Mouse (Mus musculus): ENCODE results near the gene Tet2. TPM values are rescaled to one million over a fixed set of nuclear protein-coding genes. Genes with fewer than 3 reads are reported as not detected.
A peak's percentile ranks its signal among the peaks of the same experiment; 100 is the strongest.
"Not testable (repeated sequence)": the region's sequence is repeated elsewhere in the genome, so short reads cannot be mapped to it uniquely, and the experiment has no call there.

Tet2 gene
- 14.7 and 15.4 TPM in 2 replicates for polyA plus RNA-seq (2016; fragmentation: Nextera tagmentation; extraction: Ambion mirVana)

DNA sequence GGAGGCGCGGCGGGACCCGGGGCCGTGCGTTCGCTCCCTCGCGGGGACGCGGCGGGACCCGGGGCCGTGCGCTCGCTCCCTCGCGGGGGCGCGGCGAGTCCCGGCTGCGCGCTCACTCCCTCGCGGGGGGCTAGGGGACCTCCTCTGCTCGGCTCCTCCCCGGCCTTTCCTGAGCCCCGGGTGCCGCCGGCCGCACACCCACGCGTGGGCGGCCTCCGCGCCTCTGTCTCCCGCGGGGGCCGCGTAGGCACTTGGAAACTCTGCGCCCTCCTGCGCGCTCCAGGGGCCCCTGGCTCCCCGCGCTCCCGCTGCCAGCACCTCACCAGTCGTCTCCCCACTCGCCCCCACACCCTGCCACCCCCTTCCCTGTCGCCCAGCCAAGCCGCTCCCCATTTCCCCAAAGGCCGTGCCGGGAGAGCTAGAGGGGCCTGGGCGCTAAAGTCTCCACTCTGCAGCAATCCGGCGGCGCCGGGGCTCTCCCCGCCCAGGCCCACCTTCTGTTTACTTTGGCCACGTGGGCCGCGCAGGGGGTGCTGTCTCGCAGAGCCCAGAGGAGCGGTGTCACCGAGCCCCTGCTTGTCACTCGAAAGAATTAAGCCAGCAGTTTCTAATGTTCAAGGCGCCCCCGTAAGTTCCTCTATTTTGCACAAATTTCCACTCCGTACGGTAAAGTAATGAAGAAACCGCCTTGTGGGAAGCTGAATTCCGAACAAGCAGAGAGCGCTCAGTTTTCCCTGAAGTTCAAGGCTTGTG lies at the start of gene Tet2:
Gene Tet2, minus strand, starts transcription at position 589 of the 753 bp plus-strand sequence.
- H3K9me3 ChIP-seq: no peaks in the 10 kb centered on the region
- peaks cover 21% of the 10 kb centered on the region for H3K4me1 ChIP-seq
- peak; percentile 64 for DNase-seq (ENCODE audit: extremely low spot score, low spot score)
- WGBS: under 1% methylated on average over 62 of the region's 73 CpGs
- peak within 1 kb of the TSS; percentile 93 for H3K27ac ChIP-seq
- no peaks in the 10 kb centered on the region for H3K36me3 ChIP-seq (replicated peaks)
- peaks cover 8% of the 10 kb centered on the region for H3K27me3 ChIP-seq (ENCODE audit: poor library complexity, severe bottlenecking)
- peak within 1 kb of the TSS; percentile 88 for H3K4me3 ChIP-seq

DNA sequence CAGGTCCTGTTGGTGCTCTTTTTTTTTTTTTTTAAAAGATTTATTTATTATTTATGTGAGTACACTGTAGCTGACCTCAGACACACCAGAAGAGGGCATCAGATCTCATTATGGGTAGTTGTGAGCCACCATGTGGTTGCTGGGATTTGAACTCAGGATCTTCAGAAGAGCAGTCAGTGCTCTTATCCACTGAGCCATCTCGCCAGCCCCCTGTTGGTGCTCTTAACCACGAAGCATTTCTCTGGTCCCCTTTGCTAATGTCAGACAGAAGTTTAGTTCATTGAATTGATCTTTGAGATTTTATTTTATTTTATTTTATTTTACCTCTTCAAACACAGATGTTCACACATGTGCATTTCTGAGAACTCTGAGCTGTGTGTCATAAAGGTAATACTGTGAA lies 48.1 kb upstream of the Tet2 start:
- H3K36me3 ChIP-seq (replicated peaks); H3K27ac ChIP-seq; DNase-seq (ENCODE audit: extremely low spot score, low spot score); H3K4me1 ChIP-seq; H3K4me3 ChIP-seq; H3K9me3 ChIP-seq; H3K27me3 ChIP-seq (ENCODE audit: poor library complexity, severe bottlenecking): not testable (repeated sequence)
- WGBS: 81% methylated on average over 2 of the region's 2 CpGs

DNA sequence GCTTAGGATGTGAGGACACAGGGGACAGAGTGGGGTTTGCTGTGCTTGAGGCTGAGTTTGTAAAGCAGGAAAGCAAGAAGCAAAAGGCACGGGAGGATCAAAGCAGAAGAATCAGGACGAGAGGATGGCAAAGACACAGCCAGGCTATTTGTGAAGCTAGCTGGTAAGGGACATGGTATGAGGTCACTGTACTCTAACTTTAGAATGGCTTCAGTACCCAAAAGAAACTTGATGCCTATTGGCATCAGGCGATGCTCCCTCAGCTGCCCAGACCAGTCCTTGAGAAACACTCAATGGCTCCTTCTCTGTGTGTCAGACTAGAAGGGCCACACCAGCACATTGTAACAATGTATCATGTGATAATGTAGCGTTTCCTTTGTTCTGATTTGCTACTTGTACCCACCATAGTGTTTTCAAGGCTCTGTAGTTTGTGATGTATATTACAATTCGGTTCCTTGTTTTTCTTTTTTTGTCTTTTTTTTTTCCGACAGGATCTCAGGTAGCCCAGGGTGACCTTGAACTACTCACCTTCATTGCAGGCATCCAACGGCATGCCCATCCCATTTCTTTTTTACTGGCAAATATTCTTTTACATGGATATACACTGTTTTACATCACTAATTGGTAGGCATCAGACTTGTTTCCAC lies 45.7 kb upstream of the Tet2 start:
- no peak overlapping the region for H3K4me3 ChIP-seq
- H3K27me3 ChIP-seq (ENCODE audit: poor library complexity, severe bottlenecking): no peaks in the 10 kb centered on the region
- no peaks in the 10 kb centered on the region for H3K36me3 ChIP-seq (replicated peaks)
- 86% methylated on average over 7 of the region's 7 CpGs for WGBS
- H3K27ac ChIP-seq: no peak overlapping the region
- H3K4me1 ChIP-seq: no peaks in the 10 kb centered on the region
- H3K9me3 ChIP-seq: no peaks in the 10 kb centered on the region
- no peak for DNase-seq (ENCODE audit: extremely low spot score, low spot score)

DNA sequence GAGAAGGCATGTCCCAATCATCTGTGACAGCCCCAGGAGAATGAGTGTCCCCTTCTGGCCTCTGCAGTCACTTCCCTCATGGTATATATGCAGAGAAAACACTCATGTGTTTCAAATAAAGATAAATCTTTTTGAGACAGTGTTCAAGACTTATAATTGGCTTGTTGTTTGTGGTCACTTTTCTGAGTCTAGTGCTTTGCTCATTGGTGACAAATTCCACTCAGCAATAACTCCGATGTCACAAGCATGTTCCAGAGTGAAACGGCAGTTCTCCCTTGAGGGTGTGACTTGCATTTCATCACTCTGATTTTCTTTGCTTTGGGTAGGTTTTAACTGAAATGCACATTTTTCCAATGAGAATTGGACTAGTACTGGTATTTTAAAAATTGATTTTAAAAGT lies 40.1 kb upstream of the Tet2 start:
- Histone ChIP-seq H3K27ac (no peak overlapping the region), H3K36me3 (replicated peaks) (no peaks in the 10 kb centered on the region), H3K4me1 (no peaks in the 10 kb centered on the region), H3K27me3 (ENCODE audit: poor library complexity, severe bottlenecking) (no peaks in the 10 kb centered on the region), H3K9me3 (no peaks in the 10 kb centered on the region), H3K4me3 (no peak overlapping the region)
- no peak for DNase-seq (ENCODE audit: extremely low spot score, low spot score)
- 94% methylated on average over 2 of the region's 2 CpGs for WGBS

DNA sequence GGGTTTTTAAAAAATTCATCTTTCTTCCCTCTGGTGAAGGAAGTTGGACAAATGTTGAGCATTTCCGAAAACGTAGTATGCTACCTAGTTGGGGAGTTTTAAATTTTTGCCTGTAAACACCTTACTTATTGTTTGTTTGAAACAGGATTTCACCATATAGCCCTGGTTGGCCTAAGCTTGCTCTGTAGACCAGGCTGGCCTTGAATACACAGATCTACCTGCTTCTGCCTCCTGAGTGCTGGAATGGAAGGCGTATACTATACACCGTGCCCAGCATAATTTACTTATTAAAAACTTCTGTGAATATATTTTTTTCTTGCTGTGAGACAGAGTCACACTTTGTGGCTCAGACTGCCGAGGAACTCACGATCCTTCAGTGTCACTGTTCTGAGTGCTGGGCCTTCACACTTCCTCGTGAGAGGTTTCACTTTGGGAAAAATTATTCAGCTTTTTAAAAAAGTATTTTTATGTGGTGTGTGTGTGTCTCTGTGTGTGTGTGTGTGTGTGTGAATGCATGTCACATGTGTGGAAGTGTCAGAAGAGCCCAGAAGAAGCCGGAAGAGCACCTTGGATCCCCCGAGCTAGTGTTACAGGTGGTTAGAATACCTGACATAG lies 38.6 kb upstream of the Tet2 start:
- Histone ChIP-seq H3K9me3 (no peaks in the 10 kb centered on the region), H3K4me1 (peaks cover 4% of the 10 kb centered on the region; the same call in 1 of the 2 replicates), H3K36me3 (replicated peaks) (no peaks in the 10 kb centered on the region), H3K4me3 (no peak overlapping the region), H3K27ac (no peak overlapping the region), H3K27me3 (ENCODE audit: poor library complexity, severe bottlenecking) (no peaks in the 10 kb centered on the region)
- DNase-seq (ENCODE audit: extremely low spot score, low spot score): no peak
- WGBS: 92% methylated on average over 9 of the region's 9 CpGs

DNA sequence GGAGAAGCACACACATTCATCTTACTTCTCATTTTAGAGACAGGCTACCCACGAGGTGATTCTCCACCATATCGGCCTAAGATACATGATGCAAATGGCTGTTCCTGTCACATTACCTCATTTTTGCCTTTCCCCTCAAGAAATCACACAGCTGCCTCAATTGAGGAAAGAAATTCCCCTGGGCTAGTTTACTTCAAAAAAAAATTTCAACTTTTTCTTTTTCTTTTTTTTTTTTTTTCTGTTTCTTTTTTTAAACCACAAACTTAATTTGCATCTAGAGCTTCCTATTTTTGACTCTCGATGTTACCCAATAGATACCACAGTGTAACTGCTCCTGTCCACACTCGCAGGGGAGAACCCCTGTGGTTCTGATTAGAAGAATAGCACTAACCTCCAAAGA lies 38.0 kb upstream of the Tet2 start:
- H3K4me1 ChIP-seq: peaks cover 4% of the 10 kb centered on the region; the same call in 1 of the 2 replicates
- 88% methylated on average over 4 of the region's 4 CpGs for WGBS
- no peaks in the 10 kb centered on the region for H3K9me3 ChIP-seq
- H3K27me3 ChIP-seq (ENCODE audit: poor library complexity, severe bottlenecking): no peaks in the 10 kb centered on the region
- H3K36me3 ChIP-seq (replicated peaks): no peaks in the 10 kb centered on the region
- DNase-seq (ENCODE audit: extremely low spot score, low spot score): no peak
- H3K27ac ChIP-seq: no peak overlapping the region
- no peak overlapping the region for H3K4me3 ChIP-seq

DNA sequence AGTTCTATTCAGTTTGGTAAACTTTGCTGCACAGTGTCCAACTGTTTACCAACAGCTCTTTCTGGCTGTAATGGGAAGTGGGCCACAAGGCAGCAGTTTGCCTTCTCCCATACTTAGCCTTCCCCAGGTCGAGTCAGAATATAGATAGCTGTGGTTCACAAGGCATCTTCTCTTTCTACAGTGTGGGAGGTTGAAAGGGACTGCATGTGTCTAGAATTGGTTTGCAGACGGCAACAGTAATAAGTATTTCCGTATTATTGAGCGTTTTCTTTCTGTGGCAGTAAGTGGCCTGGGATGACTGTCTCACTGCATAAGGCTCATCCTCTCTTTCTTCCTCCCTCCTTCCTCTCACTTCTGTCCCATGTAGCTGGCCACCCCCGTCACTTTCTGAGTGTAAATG lies 37.2 kb upstream of the Tet2 start:
- no peak for DNase-seq (ENCODE audit: extremely low spot score, low spot score)
- WGBS: 89% methylated on average over 5 of the region's 5 CpGs

DNA sequence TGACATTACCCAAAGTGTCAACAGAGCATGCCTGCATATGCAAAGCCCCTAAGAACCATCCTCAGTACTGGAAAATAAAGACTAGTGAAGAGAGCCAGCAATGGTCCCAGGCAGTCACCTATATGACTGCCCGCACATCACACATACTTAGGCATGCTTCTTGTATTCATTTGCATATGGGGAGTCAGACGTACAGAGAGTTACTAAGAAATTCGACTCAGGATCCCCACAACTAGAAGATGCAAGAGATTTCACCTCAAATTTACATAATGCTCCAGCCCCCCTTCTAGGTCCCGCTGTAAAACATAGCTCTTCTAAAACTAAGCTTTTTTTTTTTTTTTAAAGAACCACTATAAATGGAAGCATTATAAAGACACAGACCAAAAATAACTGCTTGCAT lies 36.6 kb upstream of the Tet2 start:
- no peak for DNase-seq (ENCODE audit: extremely low spot score, low spot score)
- 91% methylated on average over 4 of the region's 4 CpGs for WGBS
- no peaks in the 10 kb centered on the region for H3K27me3 ChIP-seq (ENCODE audit: poor library complexity, severe bottlenecking)

More for the DNA sequence above, 37.2 kb upstream of the Tet2 start:
- Histone ChIP-seq H3K9me3 (no peaks in the 10 kb centered on the region), H3K4me3 (no peak overlapping the region), H3K27ac (no peak overlapping the region), H3K4me1 (peaks cover 4% of the 10 kb centered on the region; the same call in 1 of the 2 replicates), H3K36me3 (replicated peaks) (no peaks in the 10 kb centered on the region), H3K27me3 (ENCODE audit: poor library complexity, severe bottlenecking) (no peaks in the 10 kb centered on the region)

DNA sequence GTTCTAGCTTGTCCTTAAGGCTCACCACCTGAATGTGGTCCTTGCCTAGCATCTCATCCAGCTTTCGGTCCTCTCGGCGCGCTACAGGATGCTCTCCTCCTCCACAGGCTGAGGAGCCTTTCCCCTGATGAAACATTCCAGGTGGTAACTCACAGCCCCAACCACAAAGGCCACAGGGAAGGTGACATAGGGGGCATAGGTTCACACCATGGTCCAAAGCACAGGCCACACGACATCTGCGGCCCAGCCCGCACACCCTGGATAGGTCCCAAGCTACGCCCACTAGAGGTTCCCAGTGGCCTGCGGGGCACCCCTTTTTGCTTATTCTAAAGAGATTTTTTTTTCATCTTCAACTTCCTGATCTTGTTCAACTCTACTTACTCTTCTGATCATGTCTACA lies 34.7 kb upstream of the Tet2 start:
- WGBS: 93% methylated on average over 9 of the region's 9 CpGs
- Histone ChIP-seq H3K27ac (no peak overlapping the region), H3K36me3 (replicated peaks) (no peaks in the 10 kb centered on the region), H3K4me1 (peaks cover 4% of the 10 kb centered on the region; the same call in 1 of the 2 replicates), H3K4me3 (no peak overlapping the region), H3K9me3 (no peaks in the 10 kb centered on the region), H3K27me3 (ENCODE audit: poor library complexity, severe bottlenecking) (no peaks in the 10 kb centered on the region)
- DNase-seq (ENCODE audit: extremely low spot score, low spot score): no peak

More for the DNA sequence above, 36.6 kb upstream of the Tet2 start:
- Histone ChIP-seq H3K36me3 (replicated peaks) (no peaks in the 10 kb centered on the region), H3K4me3 (no peak overlapping the region), H3K4me1 (peaks cover 4% of the 10 kb centered on the region; the same call in 1 of the 2 replicates), H3K9me3 (no peaks in the 10 kb centered on the region), H3K27ac (no peak overlapping the region)

DNA sequence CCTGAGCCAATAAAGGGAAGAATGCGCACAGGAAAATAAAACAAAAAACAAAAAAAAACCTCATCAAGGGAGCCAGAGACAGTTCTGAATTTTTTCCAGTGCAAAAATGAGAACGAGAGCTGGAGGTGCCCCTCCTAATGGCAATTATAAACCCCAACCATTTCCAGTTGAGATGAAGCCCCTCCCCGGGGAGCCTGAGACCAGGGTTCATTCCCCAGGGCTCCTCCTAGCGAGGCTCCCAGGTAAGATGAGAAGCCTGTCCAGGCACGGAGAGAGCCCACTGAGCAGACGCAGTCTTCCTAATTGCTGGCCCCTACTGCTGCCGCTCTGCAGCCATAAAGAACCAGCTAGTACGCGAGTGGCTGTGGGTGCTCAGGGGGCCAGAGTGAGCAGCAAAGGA lies 34.2 kb upstream of the Tet2 start:
- no peaks in the 10 kb centered on the region for H3K9me3 ChIP-seq
- no peak overlapping the region for H3K27ac ChIP-seq
- H3K27me3 ChIP-seq (ENCODE audit: poor library complexity, severe bottlenecking): no peaks in the 10 kb centered on the region
- no peak for DNase-seq (ENCODE audit: extremely low spot score, low spot score)
- WGBS: 47% methylated on average over 9 of the region's 9 CpGs
- no peak overlapping the region for H3K4me3 ChIP-seq
- H3K4me1 ChIP-seq: peaks cover 4% of the 10 kb centered on the region; the same call in 1 of the 2 replicates
- no peaks in the 10 kb centered on the region for H3K36me3 ChIP-seq (replicated peaks)

DNA sequence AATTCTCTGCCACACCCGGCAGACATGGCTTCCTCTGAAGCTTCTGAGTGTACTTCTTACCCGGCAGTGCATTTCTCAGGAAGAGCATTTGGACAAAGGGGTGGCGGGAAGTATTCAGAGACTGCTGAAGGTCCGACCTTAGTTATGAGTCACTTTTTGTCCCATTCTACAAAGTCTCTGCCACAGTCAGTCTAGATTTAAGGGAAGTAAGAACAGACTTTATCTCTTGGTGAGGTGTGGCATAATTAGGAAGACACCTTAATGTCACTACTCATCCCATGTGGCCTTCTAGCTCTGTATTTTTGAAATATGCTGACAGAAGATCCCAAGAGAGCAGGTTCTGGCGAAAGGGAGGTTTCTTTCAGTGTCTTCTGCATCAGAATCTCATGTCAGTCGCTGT lies 30.0 kb upstream of the Tet2 start:
- no peak overlapping the region for H3K27ac ChIP-seq
- no peak for DNase-seq (ENCODE audit: extremely low spot score, low spot score)
- no peaks in the 10 kb centered on the region for H3K36me3 ChIP-seq (replicated peaks)
- no peaks in the 10 kb centered on the region for H3K9me3 ChIP-seq
- WGBS: 86% methylated on average over 6 of the region's 6 CpGs
- no peaks in the 10 kb centered on the region for H3K27me3 ChIP-seq (ENCODE audit: poor library complexity, severe bottlenecking)
- no peak overlapping the region for H3K4me3 ChIP-seq
- H3K4me1 ChIP-seq: peaks cover 4% of the 10 kb centered on the region; the same call in 1 of the 2 replicates

DNA sequence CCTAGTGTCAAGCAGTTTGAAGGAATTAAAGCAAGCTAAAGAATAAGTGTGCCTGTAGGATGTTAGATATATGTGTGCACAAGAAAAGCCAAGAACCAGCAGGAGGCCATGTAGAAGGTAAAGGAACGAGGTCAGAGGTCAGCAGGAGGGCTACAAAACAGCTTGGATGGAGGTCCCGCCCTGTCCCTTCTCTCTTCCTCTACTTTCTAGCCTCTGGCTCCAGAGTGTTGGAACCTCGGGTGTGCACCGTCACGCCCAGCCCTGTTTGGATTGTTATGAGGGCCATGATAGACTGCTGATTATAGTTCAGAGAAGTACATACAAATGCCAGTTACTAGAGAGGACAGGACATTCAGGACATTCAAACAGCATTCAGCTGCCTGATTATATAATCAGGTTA lies 27.0 kb upstream of the Tet2 start:
- Histone ChIP-seq H3K27me3 (ENCODE audit: poor library complexity, severe bottlenecking) (no peaks in the 10 kb centered on the region), H3K4me1 (no peaks in the 10 kb centered on the region), H3K27ac (no peak overlapping the region), H3K36me3 (replicated peaks) (no peaks in the 10 kb centered on the region), H3K4me3 (no peak overlapping the region), H3K9me3 (no peaks in the 10 kb centered on the region)
- no peak for DNase-seq (ENCODE audit: extremely low spot score, low spot score)
- 76% methylated on average over 5 of the region's 5 CpGs for WGBS

Measured in forebrain, embryonic 10.5 days (tissue).